ENCODE assay signal across 28 mouse cellular contexts in the genomic region with DNA sequence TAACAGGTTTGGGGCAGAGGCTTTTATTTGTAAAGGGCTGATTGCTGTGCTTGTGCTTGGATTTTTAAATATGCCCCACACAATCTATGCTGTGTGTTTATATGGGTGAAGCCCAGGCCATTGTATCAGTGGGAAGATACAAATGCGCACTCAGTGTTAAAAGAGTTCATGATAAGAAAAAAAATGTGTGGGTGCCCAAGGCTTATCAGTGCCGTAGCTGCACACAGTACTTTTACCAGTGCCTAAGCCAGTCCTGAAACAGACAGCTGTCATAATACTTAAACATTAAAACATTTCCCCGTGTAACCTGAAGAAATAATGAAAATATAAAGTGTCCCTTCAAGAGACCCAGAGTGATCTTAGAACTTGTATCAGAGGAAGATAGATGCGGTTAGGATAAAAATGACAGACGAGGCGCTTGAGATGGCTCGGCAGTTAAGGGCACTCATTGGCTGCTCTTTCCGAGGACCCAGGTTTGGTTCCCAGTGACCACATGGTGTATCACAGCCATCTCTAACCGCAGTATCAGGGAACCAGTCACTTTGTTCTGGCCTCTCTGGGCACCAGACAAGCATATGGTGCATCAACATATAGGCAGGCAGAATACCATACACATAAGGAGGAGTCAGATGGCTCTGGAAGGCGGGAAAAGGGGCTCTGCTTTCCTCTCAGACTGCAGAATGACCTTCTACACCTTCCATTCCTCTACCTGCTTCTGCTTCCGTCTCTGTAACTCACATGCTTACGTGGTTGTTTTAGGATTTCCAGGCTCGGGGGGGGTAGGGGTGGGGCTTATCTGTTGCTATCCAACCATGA. TPM values are rescaled to one million over a fixed set of nuclear protein-coding genes. Genes with fewer than 3 reads are reported as not detected.
DNase-seq lines count a peak whose midpoint lies in the region; ATAC-seq and TF ChIP-seq lines count a peak whose summit lies in the region.
"Had no signal": no experiment of that assay in that cellular context is flagged by ENCODE, and none has a peak within 500 bp of the region (broad histone marks: within the 10 kb centered on the region; RNA-seq: fewer than 3 reads in every experiment).

No protein-coding gene starts in this region.

- TF ChIP-seq EP300 in liver, postnatal 0 days (IDR thresholded peaks at IDR 0.05; ENCODE audit: low read depth), result no peak

- peaks cover 8% of the 10 kb centered on the region for H3K4me1 ChIP-seq in liver, embryonic 11.5 days (replicated peaks; ENCODE audit: control insufficient read depth, insufficient read depth, low read length)
- no peaks in the 10 kb centered on the region for H3K4me1 ChIP-seq in liver, postnatal 0 days (ENCODE audit: insufficient read depth)
- H3K4me1 ChIP-seq in liver, embryonic 16.5 days (ENCODE audit: control insufficient read depth, low read depth, low read length), result peaks cover 2% of the 10 kb centered on the region; the same call in 1 of the 2 replicates
- no peaks in the 10 kb centered on the region for H3K4me1 ChIP-seq in midbrain, embryonic 15.5 days
- H3K4me1 ChIP-seq: embryonic facial prominence, embryonic 13.5 days; forebrain, embryonic 12.5 days; limb, embryonic 10.5 days; limb, embryonic 15.5 days; lung, embryonic 15.5 days; midbrain, embryonic 12.5 days had no signal

- no peak overlapping the region; the same call in 1 of the 2 replicates for H3K27ac ChIP-seq in liver, embryonic 11.5 days (ENCODE audit: low read depth, low read length)
- no peak overlapping the region for H3K27ac ChIP-seq in liver, postnatal 0 days (ENCODE audit: low read depth)
- no peak overlapping the region for H3K27ac ChIP-seq in liver, embryonic 16.5 days (ENCODE audit: low read length)
- no peak overlapping the region for H3K27ac ChIP-seq in midbrain, embryonic 15.5 days
- H3K27ac ChIP-seq: embryonic facial prominence, embryonic 13.5 days; forebrain, embryonic 12.5 days; hindbrain, embryonic 14.5 days; limb, embryonic 10.5 days; limb, embryonic 15.5 days; lung, embryonic 15.5 days; midbrain, embryonic 12.5 days; neural tube, embryonic 13.5 days had no signal

- no peak overlapping the region for H3K9ac ChIP-seq in liver, embryonic 11.5 days (ENCODE audit: low read depth, low read length)
- H3K9ac ChIP-seq in liver, postnatal 0 days (replicated peaks), result no peak overlapping the region
- H3K9ac ChIP-seq in liver, embryonic 16.5 days (ENCODE audit: low read depth, low read length), result no peak overlapping the region
- H3K9ac ChIP-seq in midbrain, embryonic 15.5 days, result no peak overlapping the region
- H3K9ac ChIP-seq: embryonic facial prominence, embryonic 13.5 days; forebrain, embryonic 12.5 days; forebrain, postnatal 0 days; hindbrain, embryonic 14.5 days; limb, embryonic 15.5 days; lung, embryonic 15.5 days; midbrain, embryonic 12.5 days; neural tube, embryonic 13.5 days had no signal

- no peak overlapping the region for H3K4me3 ChIP-seq in liver, embryonic 11.5 days (ENCODE audit: low read depth, low read length)
- H3K4me3 ChIP-seq in liver, postnatal 0 days (ENCODE audit: low read depth, low read length), result no peak overlapping the region
- no peak overlapping the region for H3K4me3 ChIP-seq in liver, embryonic 16.5 days (ENCODE audit: low read depth, low read length)
- no peak overlapping the region for H3K4me3 ChIP-seq in midbrain, embryonic 15.5 days
- H3K4me3 ChIP-seq: embryonic facial prominence, embryonic 13.5 days; forebrain, embryonic 12.5 days; limb, embryonic 10.5 days; limb, embryonic 15.5 days; lung, embryonic 15.5 days; midbrain, embryonic 12.5 days; neural tube, embryonic 13.5 days had no signal

- H3K9me3 ChIP-seq in liver, embryonic 11.5 days (ENCODE audit: control insufficient read depth, low read length), result no peaks in the 10 kb centered on the region
- H3K9me3 ChIP-seq in liver, postnatal 0 days (ENCODE audit: low read length), result no peaks in the 10 kb centered on the region
- no peaks in the 10 kb centered on the region for H3K9me3 ChIP-seq in liver, embryonic 16.5 days (replicated peaks; ENCODE audit: control insufficient read depth, low read length)
- no peaks in the 10 kb centered on the region for H3K9me3 ChIP-seq in midbrain, embryonic 15.5 days
- H3K9me3 ChIP-seq: embryonic facial prominence, embryonic 13.5 days; forebrain, embryonic 12.5 days; limb, embryonic 10.5 days; limb, embryonic 15.5 days; lung, embryonic 15.5 days; midbrain, embryonic 12.5 days; neural tube, embryonic 13.5 days had no signal

- WGBS in liver, embryonic 11.5 days, result 78% methylated on average over 13 of the region's 13 CpGs
- WGBS in liver, postnatal 0 days (ENCODE audit: insufficient replicate concordance), result 69% methylated on average over 13 of the region's 13 CpGs
- WGBS in liver, embryonic 16.5 days (ENCODE audit: insufficient replicate concordance), result 52% methylated on average over 13 of the region's 13 CpGs
- 91% methylated on average over 13 of the region's 13 CpGs for WGBS in midbrain, embryonic 15.5 days

- no peaks in the 10 kb centered on the region for H3K27me3 ChIP-seq in liver, embryonic 11.5 days (replicated peaks; ENCODE audit: control insufficient read depth, insufficient read depth, low read length)
- no peaks in the 10 kb centered on the region for H3K27me3 ChIP-seq in liver, postnatal 0 days (ENCODE audit: insufficient read depth, low read length)
- no peaks in the 10 kb centered on the region for H3K27me3 ChIP-seq in liver, embryonic 16.5 days (ENCODE audit: control insufficient read depth, insufficient read depth, low read depth, low read length)
- no peaks in the 10 kb centered on the region for H3K27me3 ChIP-seq in midbrain, embryonic 15.5 days (replicated peaks)
- H3K27me3 ChIP-seq: embryonic facial prominence, embryonic 13.5 days; forebrain, embryonic 12.5 days; limb, embryonic 15.5 days; lung, embryonic 15.5 days; midbrain, embryonic 12.5 days; neural tube, embryonic 13.5 days had no signal

- no peak overlapping the region for H3K4me2 ChIP-seq in liver, embryonic 11.5 days
- H3K4me2 ChIP-seq in liver, postnatal 0 days (ENCODE audit: low read depth, low read length), result no peak overlapping the region
- H3K4me2 ChIP-seq in liver, embryonic 16.5 days (ENCODE audit: low read depth, low read length), result no peak overlapping the region
- no peak overlapping the region for H3K4me2 ChIP-seq in midbrain, embryonic 15.5 days
- H3K4me2 ChIP-seq: embryonic facial prominence, embryonic 13.5 days; forebrain, embryonic 12.5 days; heart, embryonic 11.5 days; hindbrain, embryonic 14.5 days; limb, embryonic 15.5 days; lung, embryonic 15.5 days; midbrain, embryonic 12.5 days; neural tube, embryonic 13.5 days had no signal

- DNase-seq in liver, embryonic 11.5 days (ENCODE audit: low spot score), result no peak
- no peak for DNase-seq in liver, postnatal 0 days
- peak; percentile 78 for DNase-seq in MEL-GATA-1-ER (ENCODE audit: extremely low read depth, low read depth)
- DNase-seq in c-Kit-positive CD71-positive TER-119-positive erythroid progenitor cells, embryonic 14.5 days (ENCODE audit: low spot score), result peak; percentile 70
- DNase-seq in left cerebral cortex, postnatal 14 days (ENCODE audit: low spot score in 2 of 2), result no peak
- DNase-seq: adrenal gland, adult 8-10 months; cerebellum, adult 11-12 months; cerebellum, adult 9-11 months; forebrain, postnatal 0 days; gastrocnemius, postnatal 10 days; heart, adult 18-20 months; heart, postnatal 4 days; kidney, adult 2 months; kidney, postnatal 36 days; layer of hippocampus, postnatal 36 days; right cerebral cortex, postnatal 4 days; thymus, postnatal 25 days had no signal

- peak; percentile 68 for ATAC-seq in liver, embryonic 11.5 days (replicated peaks; ENCODE audit: low FRiP score)
- no peak for ATAC-seq in liver, postnatal 0 days
- ATAC-seq in liver, embryonic 16.5 days (ENCODE audit: low read depth), result peak; percentile 48
- no peak for ATAC-seq in midbrain, embryonic 15.5 days (replicated peaks)
- ATAC-seq: forebrain, postnatal 0 days had no signal

- intact Hi-C loops in left cerebral cortex, postnatal 14 days (cut with DNase I), result no loop called here

- peaks cover 15% of the 10 kb centered on the region; the same call in 1 of the 2 replicates for H3K36me3 ChIP-seq in liver, embryonic 11.5 days (ENCODE audit: control insufficient read depth, insufficient read depth, low read length)
- peaks cover 27% of the 10 kb centered on the region for H3K36me3 ChIP-seq in liver, postnatal 0 days (replicated peaks; ENCODE audit: insufficient read depth, low read length)
- no peaks in the 10 kb centered on the region; the same call in 1 of the 2 replicates for H3K36me3 ChIP-seq in liver, embryonic 16.5 days (ENCODE audit: control insufficient read depth, insufficient read depth)
- peaks cover 11% of the 10 kb centered on the region; the same call in 1 of the 2 replicates for H3K36me3 ChIP-seq in midbrain, embryonic 15.5 days (replicated peaks)

- no peak for TF ChIP-seq CTCF in liver, postnatal 0 days (IDR thresholded peaks at IDR 0.05; ENCODE audit: low read depth)

RNA-seq across cellular contexts. Expression of a gene that starts 46.6 kb away (rescaled TPM):
- 0.68 and 1.7 TPM in 2 replicates for polyA plus RNA-seq in liver, embryonic 11.5 days (2014; fragmentation: Nextera tagmentation; extraction: Ambion mirVana)
- 1.1 and 1.6 TPM in 2 replicates for polyA plus RNA-seq in liver, postnatal 0 days (2015; fragmentation: Nextera tagmentation; extraction: Ambion mirVana)
- polyA plus RNA-seq in liver, embryonic 16.5 days (2015; fragmentation: Nextera tagmentation; extraction: Ambion mirVana), result 0.74 and 0.89 TPM in 2 replicates
- total RNA-seq in left cerebral cortex, postnatal 14 days (2021), result 1 to 10 TPM; 2.9 to 3.3 TPM
- 0.28 and 0.63 TPM in 2 replicates for polyA plus RNA-seq in midbrain, embryonic 15.5 days (2015; fragmentation: Nextera tagmentation; extraction: Ambion mirVana)

Comparison
In these comparisons a context has a peak if more than half of its experiments do, and no peak if none do; other contexts are left out.
1. ATAC-seq: peak in liver, embryonic 11.5 days (single experiment) and liver, embryonic 16.5 days (single experiment); none in liver, postnatal 0 days (single experiment) and midbrain, embryonic 15.5 days (single experiment).
2. DNase-seq: peak in MEL-GATA-1-ER (single experiment) and c-Kit-positive CD71-positive TER-119-positive erythroid progenitor cells, embryonic 14.5 days (single experiment); none in liver, embryonic 11.5 days (single experiment), liver, postnatal 0 days (single experiment) and left cerebral cortex, postnatal 14 days (0 of 2).